Mouse (Mus musculus): ENCODE measurements around the gene Mtmr12.

Gene Mtmr12

DNA sequence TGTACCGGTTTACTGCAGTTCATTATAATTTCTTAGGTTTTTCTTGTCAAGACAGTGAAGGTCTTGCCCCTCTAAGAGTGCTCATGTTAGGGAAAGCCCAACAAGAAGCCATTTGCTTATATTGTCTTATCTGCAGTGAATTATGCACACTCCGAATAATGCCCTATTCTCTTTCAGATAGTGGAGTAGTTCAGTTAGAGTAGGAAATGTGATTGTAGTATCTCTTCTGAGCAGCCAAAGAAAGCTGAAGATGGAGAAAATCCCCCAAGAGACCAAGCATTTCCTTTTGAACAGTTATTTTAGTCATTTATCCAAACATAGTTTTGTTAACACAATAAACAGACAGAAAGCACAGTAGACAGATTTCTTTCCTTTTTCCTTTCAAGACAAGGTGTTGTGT, 32.1 kb downstream of the Mtmr12 start:
- DNase-seq, result no peak

DNA sequence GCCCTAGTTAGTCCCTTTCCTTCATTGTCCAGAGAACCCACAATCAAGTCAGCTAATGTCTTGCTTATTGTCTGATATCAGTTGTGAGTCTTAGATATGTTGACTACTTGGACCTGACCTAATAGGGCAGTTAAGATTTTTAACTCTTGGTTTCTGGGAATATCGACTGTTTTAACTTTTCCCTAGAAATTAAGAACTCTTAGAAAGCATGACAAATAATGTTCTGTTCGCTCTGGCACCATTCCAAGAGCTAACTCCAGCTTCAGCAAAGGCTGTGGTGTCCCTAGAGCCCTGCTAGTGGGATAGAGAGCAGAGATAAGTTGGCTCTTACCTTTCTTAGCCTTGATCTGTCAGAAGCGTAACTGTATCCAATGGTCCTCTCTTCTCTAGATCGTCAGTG, 32.7 kb downstream of the Mtmr12 start:
- no peak for DNase-seq

DNA sequence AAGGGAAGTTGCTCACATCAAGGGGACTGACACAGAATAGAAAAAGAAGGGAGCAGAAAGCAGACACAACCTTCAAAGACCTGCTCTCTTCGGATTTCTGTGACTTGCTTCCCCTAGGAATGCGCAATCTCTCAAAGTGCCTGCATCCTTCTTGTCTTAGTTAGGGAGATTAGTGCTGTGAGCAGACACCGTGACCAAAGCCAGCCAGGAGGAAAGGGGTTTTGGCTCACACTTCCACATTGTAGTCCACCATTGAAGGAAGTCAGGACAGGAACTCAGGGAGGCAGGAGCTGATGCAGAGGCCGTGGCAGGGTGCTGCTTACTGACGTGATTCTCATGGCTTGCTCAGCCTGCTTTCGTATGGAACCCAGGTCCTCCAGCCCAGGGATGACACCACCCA, 33.5 kb downstream of the Mtmr12 start:
- no peak for DNase-seq

DNA sequence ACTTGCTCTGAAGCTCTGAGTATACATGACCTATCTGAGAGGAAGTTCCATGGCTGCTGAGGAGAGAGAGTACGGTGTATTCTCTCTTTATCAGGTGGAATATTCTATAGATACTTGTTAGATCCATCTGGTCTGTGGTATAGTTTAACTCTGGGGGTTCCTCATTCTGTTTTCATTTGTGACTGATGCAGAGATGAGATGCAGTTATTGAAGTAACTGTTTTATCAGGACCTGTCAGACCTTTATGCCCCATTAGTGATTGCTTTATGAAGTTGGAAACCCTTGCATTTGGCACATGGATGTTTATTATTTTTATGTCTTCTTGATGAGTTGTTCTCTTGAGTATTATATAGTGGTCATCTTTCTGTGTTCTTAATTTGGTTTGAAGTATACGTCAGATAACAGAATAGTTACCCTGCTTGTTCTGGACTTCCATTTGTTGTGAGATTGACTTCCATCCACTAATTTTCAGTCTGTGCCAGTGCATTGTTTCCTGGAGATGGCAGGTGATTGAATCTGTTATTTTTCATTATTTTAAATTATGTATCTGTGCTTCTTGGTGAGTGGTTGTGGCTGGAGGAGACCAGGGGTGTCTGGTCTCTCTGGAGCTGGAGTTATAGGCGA, 36.0 kb downstream of the Mtmr12 start:
- DNase-seq, result no peak

DNA sequence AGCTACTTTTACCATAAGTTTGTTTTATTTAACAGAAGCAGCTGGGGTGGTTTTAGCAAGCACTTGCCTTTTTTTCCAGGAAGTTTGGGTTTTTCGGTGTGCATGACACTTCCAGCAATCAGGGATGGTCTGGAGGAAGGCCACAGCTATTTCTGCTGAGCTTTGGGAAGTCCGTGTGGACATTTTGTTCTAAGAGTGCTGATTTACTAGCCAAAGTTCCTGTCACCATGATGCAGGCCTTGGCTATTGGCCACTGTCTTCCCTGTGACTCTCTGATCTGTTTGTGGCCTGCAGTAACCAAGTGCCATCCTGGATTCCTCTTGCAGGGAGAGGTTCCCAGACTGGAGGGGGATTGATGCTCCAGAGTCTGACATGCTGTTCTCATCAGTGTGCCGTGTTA, 39.0 kb downstream of the Mtmr12 start:
- no peak for DNase-seq

DNA sequence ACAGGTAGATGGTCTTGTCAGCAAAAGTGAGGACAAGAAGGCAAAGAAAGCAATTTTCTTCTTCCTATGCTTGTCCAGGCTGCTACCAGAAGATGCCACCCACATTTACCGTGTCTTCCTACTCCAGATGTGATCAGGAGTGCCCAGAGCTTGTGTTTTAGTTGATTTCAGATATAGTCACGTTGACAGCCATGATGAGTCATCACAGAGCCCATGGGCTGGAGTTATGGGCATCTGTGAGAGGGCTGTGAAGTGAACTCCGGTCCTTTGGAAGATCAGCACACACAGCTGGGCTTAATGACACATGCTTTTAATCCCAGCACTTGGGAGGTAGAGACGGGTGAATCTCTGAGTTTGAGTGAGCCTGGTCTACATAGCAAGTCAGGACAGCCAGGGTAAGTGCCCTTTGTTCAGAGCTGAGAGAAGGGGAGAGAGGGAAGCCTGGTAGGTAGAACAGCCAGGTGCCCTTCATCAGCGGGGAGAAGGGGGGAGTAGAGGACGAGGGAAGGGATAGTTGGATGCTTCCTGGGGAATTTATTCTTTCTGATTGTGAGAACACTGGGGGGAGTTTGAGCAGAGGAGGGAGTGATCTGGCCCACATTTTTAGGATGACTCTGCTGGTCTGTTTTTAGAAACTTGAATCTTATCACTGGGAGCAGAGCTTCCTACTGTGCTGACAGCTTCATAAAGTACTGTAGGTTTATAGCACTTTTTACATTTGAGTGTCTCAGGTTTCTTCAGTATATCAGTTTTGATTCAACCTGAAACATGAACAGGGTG, 40.9 kb downstream of the Mtmr12 start:
- DNase-seq, result no peak

DNA sequence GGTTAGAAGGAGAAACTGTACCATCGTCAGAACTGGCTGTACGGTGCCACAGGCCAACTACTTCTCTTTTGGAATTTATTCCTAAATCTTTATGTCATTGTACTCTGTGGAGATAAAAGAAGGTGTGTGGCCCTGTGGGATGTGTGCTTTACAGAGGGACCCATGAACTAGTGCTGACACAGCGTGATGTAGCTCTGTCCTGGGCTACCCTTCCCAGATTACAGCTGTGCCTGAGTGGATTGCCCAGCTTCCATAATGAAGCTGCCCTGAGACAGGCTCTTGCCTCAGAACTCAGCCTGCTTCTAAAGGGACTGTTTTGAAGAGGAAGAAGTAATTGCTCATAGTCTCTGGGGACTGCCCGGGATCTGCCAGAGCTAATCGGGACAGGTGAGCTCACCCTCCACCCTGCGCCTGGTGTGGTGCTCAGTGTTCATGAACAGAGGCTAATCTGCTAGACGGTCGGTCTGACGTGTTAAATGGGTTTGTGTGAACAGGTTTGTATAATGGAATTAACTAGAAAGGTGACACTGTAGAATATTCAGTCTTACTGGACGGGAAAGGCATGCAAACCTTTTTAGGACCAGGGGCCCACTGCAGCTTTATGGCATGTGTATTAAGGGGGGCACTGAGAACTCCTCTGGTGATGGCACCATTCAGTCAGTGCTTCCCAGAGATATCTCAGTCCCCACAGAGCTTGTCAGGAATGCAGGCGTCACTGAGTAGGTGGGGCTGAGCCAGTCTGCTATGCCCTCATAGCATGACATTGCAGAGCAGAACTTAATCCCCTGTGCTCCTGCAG, 41.7 kb downstream of the Mtmr12 start:
- DNase-seq, result no peak

DNA sequence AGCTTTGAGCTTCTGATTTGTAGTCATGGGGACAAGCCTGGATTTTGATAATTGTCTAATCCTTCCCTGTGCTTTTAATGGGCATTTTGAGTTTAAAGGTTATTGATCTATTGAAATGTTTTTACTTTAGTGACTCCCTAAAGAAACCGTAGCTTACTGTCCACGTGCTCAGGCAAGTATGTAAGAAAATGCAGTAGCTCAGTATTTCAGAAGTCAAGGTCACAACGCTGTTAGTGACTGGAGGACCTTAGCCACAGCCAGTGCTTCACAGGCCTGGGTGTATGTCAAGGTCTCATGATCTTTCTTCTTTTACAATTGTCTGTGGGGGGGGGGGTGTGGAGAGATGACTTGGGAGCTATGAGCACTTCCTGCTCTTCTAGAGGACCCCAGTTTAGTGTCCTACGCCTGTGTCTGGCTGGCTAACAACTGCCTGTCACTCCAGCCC, 42.4 kb downstream of the Mtmr12 start:
- DNase-seq, result no peak

DNA sequence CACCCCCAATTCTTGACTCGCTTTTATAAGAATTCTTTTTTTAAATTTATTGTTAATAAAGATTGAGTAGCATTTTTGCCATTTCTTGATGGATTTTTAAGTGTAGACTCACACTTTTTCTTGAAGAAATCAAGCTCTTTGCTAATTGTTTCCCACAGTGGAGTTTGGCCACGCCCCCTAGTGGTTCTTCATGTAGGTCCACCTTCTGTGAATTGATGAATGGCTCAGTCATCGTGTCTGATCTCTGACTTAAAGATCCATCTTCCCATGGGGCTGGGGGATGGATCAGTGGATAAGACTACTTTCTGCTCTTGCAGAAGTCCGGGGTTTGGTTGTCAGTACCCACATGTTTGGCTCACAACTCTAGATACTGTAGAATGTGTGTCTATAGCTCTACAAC, 43.5 kb downstream of the Mtmr12 start:
- DNase-seq, result peak in 1 of 2 experiments; percentile 61

DNA sequence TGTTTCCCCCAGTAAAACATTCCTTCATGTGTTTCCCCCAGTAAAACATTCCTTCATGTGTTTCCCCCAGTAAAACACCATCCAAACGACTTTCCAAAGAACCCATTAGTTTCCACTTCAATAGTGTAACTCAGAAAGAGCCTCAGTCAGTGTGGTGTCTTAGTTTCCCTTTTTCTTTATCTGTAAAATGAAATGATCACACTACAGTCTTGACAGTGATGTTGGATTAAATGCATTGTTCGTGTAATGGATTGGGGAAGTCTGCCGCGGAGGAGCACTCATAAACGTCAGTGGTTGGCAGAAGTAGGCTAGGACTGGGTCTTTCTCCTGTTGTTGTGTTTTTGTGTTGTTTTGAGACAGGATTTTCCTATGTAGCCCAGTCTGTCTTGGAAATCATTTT, 45.5 kb downstream of the Mtmr12 start:
- no peak for DNase-seq

DNA sequence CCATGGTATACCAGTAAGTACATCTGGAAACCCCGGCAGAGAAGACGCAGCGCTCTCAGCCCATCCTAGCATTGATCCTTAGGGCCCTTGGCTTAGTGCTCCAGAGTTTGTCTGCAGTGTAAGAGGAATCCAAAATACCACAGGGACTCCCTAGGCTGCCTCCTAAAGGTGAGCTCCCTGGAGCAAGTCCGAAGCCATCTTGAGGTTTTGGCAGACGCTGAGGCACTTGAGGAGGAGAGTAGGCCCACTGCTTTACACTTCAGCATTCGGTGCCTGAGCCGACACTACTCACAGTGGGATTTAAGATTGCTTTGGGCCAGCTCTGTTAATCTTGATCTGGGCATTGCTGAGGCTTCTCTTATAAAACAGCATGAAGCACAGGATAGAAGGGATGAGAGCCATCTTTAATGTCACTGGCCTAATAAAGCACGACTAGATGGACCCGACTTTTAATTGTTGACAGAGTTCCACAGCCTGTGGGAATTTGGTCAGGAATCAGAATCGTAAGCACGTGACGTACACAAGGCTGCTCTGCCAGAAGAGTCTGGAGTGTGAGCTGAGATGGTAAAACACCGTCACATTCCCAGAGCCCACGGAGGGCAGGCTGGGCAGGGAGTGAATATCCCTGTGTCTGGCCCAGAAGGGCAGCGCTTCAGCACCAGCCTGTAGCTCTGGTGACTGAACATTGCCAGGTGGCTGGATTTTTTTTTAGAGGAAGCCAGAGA, 46.8 kb downstream of the Mtmr12 start:
- DNase-seq, result peak in 1 of 2 experiments; percentile 55

DNA sequence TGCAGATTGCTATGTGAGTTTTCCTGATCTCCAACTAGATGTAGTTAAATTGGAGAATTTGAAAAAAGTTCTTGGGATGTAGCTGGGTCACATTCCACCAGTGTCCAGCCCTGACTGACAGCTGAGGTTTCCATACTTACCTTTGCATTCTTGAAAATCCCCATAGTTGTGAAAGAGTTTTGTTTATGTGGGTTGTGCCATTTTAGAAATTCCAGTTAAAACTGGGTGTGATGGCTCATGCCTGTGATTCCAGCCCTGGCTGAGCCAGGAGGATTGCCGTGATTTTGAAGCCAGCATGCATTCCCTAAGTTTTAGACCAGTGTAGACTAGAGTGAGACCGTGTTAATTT, 47.3 kb downstream of the Mtmr12 start:
- no peak for DNase-seq

DNA sequence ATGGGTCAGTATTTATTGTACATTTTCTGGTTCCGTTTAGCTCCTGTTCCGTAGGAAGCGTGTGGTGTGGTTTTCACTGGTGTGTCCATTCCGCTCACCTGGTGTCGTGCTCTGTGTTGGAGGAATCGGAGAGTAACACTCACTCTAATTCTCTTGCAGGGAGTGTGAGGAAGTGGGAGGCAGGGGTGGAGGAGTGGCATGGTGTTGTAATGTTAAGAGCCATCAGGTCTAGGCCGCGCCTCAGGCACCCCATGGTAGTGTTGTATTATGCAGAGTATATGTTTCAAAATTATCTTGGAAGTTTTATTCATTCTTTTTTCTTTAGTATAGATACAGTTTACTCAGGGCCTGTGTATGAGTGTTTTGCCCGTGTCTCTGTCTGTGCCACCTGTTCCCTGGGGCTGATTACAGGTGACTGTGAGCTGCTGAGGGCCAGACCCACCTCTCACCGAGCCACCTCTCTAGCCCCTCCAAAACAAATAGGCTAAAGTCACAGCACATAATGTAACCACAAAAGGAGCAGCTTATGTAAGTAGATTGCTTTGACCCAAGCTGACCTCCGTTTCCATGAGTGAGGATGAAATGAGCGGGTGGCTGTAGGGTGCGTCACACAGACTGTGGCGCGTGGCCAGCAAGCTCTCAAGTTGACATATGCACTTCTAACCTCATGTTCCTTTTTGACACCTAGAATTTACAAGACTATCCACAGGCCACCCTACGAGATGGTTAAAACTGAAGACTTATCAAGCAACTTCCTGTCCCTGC, 53.1 kb downstream of the Mtmr12 start:
- DNase-seq, result no peak

DNA sequence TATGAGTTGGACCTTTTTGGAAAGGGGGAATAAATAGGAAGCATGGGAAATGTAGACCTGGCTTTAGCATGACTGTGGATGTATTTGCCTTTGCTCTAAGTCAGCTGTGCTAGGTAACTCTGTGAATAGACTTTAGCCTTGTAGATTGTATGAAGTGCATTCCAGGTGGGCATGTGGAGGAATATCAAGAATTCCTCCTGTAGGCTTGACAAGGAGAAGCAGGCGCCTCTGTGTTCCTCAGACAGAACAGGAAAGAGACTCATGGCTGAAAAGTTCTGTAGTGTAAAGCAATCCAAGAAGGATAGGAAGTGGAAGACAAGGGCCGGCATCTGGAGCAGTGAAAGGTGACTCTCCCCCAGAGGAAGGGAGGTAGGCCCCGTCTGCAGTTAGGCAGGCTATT, 58.2 kb downstream of the Mtmr12 start:
- DNase-seq, result no peak

DNA sequence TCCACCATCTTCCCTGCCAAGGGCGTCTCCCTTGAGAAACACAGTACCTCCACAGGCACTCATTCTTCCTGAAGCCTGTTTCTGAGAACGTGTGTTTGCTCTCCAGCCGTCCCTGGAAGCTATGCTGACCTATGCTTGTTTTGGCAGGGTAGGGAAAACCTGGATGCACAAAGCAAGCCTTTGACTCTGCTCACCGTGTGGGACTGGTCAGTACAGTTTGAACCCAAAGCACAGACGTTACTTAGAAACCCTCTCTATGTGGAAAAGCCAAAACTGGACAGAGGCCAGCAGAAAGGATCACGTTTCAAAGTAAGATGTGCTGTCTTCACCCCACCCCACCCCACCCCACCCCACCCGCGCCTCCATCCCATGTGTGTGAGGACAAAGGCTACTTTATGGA, 61.6 kb downstream of the Mtmr12 start:
- no peak for DNase-seq

DNA sequence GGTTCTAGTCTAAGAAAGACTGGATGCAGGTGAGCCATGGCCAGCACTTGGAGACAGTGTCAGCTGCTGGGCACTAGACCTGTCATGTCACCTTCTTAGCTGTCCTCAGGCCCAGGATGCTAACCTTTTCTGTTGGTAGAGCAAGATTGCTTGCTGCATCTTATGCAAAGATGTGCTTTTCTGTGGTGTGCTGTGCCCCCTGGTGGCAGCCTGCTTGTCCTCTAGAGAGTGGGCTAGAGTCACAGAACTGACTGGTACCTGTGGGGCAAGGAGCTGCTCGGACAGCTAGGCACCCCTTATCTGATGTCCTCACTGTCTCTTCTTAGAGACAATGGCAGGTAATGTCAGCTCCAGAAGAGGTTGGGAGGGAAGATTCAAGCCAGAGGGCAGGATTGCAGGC, 63.2 kb downstream of the Mtmr12 start:
- DNase-seq, result peak; percentile 78 to 88

DNA sequence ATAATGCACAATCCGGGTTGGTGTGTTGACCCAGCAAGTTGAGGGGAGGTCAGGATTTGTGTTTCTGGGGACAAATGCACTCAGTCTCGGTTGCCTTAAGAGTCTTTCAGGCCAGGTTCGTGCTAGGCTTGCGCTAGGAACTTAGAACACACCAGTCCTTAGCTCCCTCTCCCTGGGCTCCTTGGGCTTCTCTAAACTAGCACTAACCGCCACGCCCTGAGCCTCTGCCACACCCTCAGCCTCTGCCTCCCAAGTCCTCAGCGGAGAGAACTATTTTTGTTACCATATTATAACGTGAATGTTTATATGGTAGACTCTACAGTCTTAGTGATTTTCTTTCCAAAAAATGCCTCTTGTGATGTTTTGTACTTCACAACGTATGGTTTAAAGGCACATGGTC, 66.5 kb downstream of the Mtmr12 start:
- DNase-seq, result no peak

DNA sequence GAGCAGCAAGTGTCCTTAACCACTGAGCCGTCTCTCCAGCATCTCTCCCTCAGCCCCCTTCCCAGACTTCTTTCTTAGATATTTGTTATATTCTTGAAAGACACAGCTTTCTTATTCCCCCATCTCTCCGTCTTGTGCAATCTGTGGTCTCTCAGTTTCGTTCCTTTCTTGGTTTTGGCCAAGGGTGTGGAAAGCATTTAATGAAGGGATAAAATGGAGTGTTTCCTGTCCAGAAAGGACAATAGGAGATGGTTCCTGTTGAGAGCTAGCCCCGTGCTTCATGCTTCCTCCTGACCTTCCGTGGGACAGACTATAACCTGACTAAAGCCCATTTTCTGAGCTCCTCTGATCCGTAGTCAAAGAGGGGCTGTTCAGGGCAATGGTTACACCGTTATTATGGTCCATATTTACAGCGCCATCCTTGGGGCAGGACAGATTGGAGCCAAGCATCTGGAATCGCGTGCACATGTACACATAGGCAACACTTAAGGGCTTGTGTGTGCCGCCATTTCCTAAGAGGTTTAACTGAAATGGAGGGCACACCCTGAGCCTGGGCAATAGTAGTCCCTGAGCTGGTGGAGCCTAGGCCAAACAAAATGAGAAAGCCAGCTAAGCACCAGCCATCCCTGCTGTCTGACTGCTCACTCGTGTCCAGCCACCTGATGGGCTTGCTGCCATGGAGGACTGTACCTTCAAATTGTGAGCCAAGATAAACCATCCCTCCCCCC, 68.7 kb downstream of the Mtmr12 start:
- peak in 1 of 2 experiments; percentile 23 for DNase-seq

DNA sequence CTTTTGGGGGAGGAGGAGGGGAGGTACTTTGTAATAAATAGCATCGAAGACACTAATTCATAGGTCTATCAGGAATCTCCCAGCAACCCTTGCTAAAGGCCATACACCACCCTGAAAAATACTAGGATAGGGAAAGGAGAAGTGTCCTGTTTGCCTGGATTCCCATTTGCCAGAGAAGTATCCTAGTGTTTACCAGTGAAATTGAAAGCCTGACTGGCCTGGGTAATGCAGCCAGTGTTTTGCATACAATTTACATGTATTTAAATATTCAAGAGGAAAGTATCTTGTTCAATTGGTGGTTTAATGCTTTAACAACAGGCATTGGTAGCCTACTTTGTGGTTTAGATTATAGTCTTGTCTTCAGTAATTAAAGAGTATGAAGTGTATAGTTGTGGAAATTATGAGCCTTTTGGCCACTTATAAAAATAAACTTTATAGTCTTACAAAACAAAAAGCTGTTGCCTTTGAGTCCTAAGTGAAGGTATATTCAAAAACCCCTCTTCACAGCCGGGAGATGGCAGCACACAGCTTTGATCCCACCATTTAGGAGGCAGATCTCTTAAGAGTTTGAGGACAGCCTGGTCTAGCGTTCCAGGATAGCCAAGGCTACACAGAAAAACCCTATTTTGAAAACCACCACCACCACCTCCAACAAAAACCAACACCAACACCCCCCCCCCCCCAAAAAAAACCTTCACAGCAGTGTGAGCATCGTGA, 69.4 kb downstream of the Mtmr12 start:
- DNase-seq, result no peak

DNA sequence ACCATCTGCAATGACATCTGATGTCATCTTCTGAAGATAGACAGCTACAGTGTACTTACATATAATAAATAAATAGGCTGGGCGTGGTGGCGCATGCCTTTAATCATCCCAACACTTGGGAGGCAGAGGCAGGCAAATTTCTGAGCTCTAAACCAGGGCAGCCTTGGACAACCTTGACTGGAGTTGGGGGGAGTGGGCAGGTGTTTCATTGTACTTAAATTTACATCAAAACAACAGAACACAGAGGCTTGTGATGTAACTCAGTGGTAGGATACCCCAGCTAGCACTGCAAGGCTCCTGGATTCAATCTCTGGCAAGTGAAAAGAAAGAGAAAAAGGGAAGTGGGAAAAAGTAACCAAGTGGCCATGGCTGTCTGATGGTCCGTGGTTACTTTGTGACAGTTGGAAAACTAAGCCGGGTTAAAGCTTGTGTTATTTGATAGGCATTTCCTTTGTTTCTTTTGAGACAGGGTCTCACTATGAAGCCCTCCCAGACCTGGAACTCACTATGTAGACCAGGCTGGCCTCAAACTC, 70.3 kb downstream of the Mtmr12 start:
- DNase-seq, result no peak

DNA sequence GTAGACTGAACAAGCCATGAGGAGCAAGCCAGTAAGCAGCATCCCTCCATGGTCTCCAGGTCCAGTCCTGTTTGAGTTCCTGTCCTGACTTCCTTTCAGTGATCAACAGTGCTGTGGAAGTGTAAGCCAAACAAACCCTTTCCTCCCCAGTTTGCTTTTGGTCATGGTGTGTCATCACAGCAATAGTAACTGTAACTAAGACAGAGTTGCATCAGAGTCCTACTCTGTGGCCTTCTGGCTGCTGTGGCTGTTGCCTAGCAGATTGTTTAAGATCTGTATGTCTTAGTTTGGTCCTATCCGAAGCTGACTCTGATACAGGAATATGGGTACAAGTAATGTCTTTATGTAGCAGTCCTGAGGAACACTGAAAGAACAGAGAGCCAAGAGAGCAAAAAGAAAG, 75.0 kb downstream of the Mtmr12 start:
- no peak for DNase-seq

Measured in cerebellum, postnatal 25 days (tissue).